Mouse (Mus musculus): ENCODE data around the gene Prkaa2.

DNA sequence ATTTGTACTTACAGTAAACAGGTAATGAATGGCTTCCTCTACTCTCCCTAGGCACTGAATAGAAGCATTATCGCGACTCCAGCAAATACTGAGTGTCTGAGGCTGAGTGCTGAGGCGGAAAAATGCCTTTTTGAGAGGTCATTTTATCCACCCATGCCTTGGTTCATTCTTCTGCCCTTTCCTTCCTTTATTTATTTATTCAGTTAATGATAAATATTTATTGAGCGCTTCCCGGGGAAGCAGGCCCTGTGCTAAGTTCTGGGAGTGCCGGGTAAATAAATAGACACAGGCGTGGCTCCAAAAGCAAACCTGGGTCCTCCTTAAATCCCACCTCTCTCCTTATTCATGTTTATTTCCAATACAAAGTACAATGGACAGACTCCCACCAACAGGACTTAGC lies 19.5 kb upstream of the Prkaa2 start:
- no peak for TF ChIP-seq POLR2A (IDR thresholded peaks at IDR 0.05; ENCODE audit: insufficient read depth, low read depth, low read length)
- TF ChIP-seq CTCF (IDR thresholded peaks at IDR 0.05; ENCODE audit: insufficient read depth, low read depth, low read length), result no peak

Measured in olfactory bulb, adult 2 months (tissue).